Comparison of ENCODE assay signal across 28 mouse cellular contexts in genomic region chr7:37192536-37192935, GRCm38 (mm10).
"Had no signal": no experiment of that assay in that cellular context is flagged by ENCODE, and none has a peak within 500 bp of the region (broad histone marks: within the 10 kb centered on the region; RNA-seq: fewer than 3 reads in every experiment).

No protein-coding gene starts in this region.

- DNase-seq: gastrocnemius, adult 2 months; gastrocnemius, postnatal 10 days; gastrocnemius, postnatal 25 days; heart, adult 2 months; heart, postnatal 10 days; heart, postnatal 4 days; kidney, adult 18-20 months; kidney, adult 8-10 months; kidney, postnatal 10 days; kidney, postnatal 25 days; kidney, postnatal 4 days; layer of hippocampus, adult 9-11 months; layer of hippocampus, postnatal 36 days; left cerebral cortex, postnatal 4 days had no signal

- H3K4me1 ChIP-seq: heart, embryonic 10.5 days; heart, embryonic 12.5 days; hindbrain, embryonic 10.5 days; hindbrain, embryonic 12.5 days; intestine, embryonic 15.5 days; limb, embryonic 13.5 days; limb, embryonic 15.5 days; liver, embryonic 12.5 days had no signal

- H3K27me3 ChIP-seq: heart, embryonic 12.5 days; hindbrain, embryonic 12.5 days; intestine, embryonic 15.5 days; limb, embryonic 13.5 days; limb, embryonic 15.5 days; liver, embryonic 12.5 days had no signal

- H3K4me3 ChIP-seq: gastrocnemius, adult 2 months; heart, adult 2 months; heart, embryonic 10.5 days; heart, embryonic 12.5 days; hindbrain, embryonic 10.5 days; hindbrain, embryonic 12.5 days; intestine, embryonic 15.5 days; layer of hippocampus, adult 2 months; limb, embryonic 13.5 days; limb, embryonic 15.5 days; liver, embryonic 12.5 days had no signal

- H3K27ac ChIP-seq: gastrocnemius, adult 2 months; heart, adult 2 months; heart, embryonic 10.5 days; hindbrain, embryonic 10.5 days; hindbrain, embryonic 12.5 days; hindbrain, embryonic 14.5 days; intestine, embryonic 15.5 days; layer of hippocampus, adult 2 months; limb, embryonic 13.5 days; limb, embryonic 15.5 days; liver, embryonic 12.5 days; liver, embryonic 14.5 days had no signal

- H3K9ac ChIP-seq: heart, embryonic 12.5 days; hindbrain, embryonic 12.5 days; hindbrain, embryonic 14.5 days; intestine, embryonic 15.5 days; limb, embryonic 13.5 days; limb, embryonic 15.5 days; liver, embryonic 12.5 days; liver, embryonic 14.5 days had no signal

- H3K9me3 ChIP-seq: heart, embryonic 10.5 days; hindbrain, embryonic 10.5 days; hindbrain, embryonic 12.5 days; intestine, embryonic 15.5 days; limb, embryonic 13.5 days; limb, embryonic 15.5 days; liver, embryonic 12.5 days had no signal

- ATAC-seq: hindbrain, embryonic 16.5 days; inflammation-experienced regulatory T-cells, adult 6 months; intestine, embryonic 15.5 days; intestine, postnatal 0 days; liver, embryonic 12.5 days had no signal

- H3K4me2 ChIP-seq: heart, embryonic 12.5 days; hindbrain, embryonic 12.5 days; hindbrain, embryonic 14.5 days; intestine, embryonic 15.5 days; limb, embryonic 13.5 days; limb, embryonic 15.5 days; liver, embryonic 12.5 days had no signal

- H3K36me3 ChIP-seq: heart, embryonic 10.5 days; heart, embryonic 12.5 days; hindbrain, embryonic 10.5 days; hindbrain, embryonic 12.5 days; intestine, embryonic 15.5 days; limb, embryonic 13.5 days; limb, embryonic 15.5 days; liver, embryonic 12.5 days had no signal
